Mouse (Mus musculus) G1E (cell line): ENCODE measurements around the gene Cfap44.

Experiments used
- CTCF ChIP-seq: IDR thresholded peaks from 2 replicates; pipeline ENCODE4 v1.5.1; 2012; ENCODE audit warnings: low read depth, low read length, inconsistent platforms, mixed read lengths
- GATA1 ChIP-seq: IDR thresholded peaks from 2 replicates; pipeline ENCODE4 v1.6.1; 2012; ENCODE audit warnings: borderline replicate concordance, low read length, inconsistent platforms, mixed read lengths
- POLR2AphosphoS5 ChIP-seq: IDR thresholded peaks from 2 replicates; pipeline ENCODE4 v1.6.1; 2012; ENCODE audit warnings: low read depth, low read length, inconsistent platforms; ENCODE audit not compliant: insufficient replicate concordance
- TAL1 ChIP-seq: conservative IDR thresholded peaks from 2 replicates; pipeline ENCODE4 v1.6.1; 2012; ENCODE audit warnings: low read depth, low read length, inconsistent platforms, mixed read lengths

DNA sequence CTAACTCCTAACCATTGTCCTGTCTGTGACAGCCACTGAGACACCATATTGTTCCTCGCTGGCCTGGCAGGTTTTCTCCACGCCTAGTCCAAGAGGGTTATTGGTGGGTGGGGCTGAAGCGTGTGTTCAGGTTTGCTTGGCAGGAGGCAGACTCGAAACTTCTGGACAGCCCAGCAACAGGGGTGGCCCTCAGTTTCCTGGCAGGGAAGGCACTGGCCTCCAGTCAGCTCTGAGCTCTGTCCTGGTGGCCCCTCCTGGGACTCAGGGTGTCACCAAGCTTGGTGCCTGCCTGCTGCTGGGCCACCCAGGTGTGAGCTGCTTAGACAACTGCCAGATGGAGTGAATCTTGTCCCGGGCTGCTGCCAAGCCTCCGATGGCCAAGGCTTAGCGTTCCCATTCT, 107.7 kb downstream of the Cfap44 start:
- no peak for TF ChIP-seq CTCF
- no peak for TF ChIP-seq GATA1
- TF ChIP-seq TAL1, result no peak
- no peak for TF ChIP-seq POLR2AphosphoS5
